Mouse (Mus musculus) megakaryocyte, embryonic 14.5 days (primary cell): ENCODE data around the gene Ikzf1.

Experiments
- FLI1 ChIP-seq: IDR thresholded peaks from 2 replicates; pipeline ENCODE4 v1.6.1; 2012; ENCODE audit warnings: low read length, inconsistent platforms, mixed read lengths
- GATA1 ChIP-seq: IDR thresholded peaks from 3 replicates; pipeline ENCODE4 v1.6.1; 2012; ENCODE audit warnings: mixed read lengths, low read length, inconsistent platforms, borderline replicate concordance

GRCm38 (mm10) chr11:11694072-11694471 lies 9.3 kb downstream of the Ikzf1 start:
- no peak for TF ChIP-seq FLI1
- TF ChIP-seq GATA1 = no peak
